Mouse (Mus musculus): ENCODE measurements around the gene Kcnn4. TPM values are rescaled to one million over a fixed set of nuclear protein-coding genes. Genes with fewer than 3 reads are reported as not detected.

Gene Kcnn4
- polyA plus RNA-seq, 1 experiment from 2014 or later, result 4.3 TPM

- H3K9ac ChIP-seq (ENCODE audit: low read depth, low read length), result 0 out of 2 replicates have a peak overlapping the region, but pooled peaks have one; percentile 3
- H3K9me3 ChIP-seq (ENCODE audit: control insufficient read depth, low read length), result no peaks in the 10 kb centered on the region
- ATAC-seq, result peak; percentile 75
- no peak overlapping the region for H3K27ac ChIP-seq (ENCODE audit: low read length)
- H3K4me2 ChIP-seq (ENCODE audit: low read depth, low read length), result no peak overlapping the region
- no peak overlapping the region for H3K4me3 ChIP-seq (ENCODE audit: low read length)
- H3K4me1 ChIP-seq (ENCODE audit: control insufficient read depth, insufficient read depth, low read length), result no peaks in the 10 kb centered on the region
- H3K27me3 ChIP-seq (replicated peaks; ENCODE audit: control insufficient read depth, insufficient read depth, low read length), result no peaks in the 10 kb centered on the region
- no peaks in the 10 kb centered on the region for H3K36me3 ChIP-seq (ENCODE audit: control insufficient read depth, insufficient read depth, low read length)
- 22% methylated on average over 10 of the region's 10 CpGs for WGBS
These were observed 5.2 kb upstream of the Kcnn4 start for GRCm38 (mm10) chr7:24364827-24365226.

- 72% methylated on average over 5 of the region's 5 CpGs for WGBS
- Histone ChIP-seq H3K36me3 (ENCODE audit: control insufficient read depth, insufficient read depth, low read length) (no peaks in the 10 kb centered on the region), H3K4me1 (ENCODE audit: control insufficient read depth, insufficient read depth, low read length) (peaks cover 5% of the 10 kb centered on the region), H3K27ac (ENCODE audit: low read length) (no peak overlapping the region), H3K4me3 (ENCODE audit: low read length) (no peak overlapping the region), H3K9ac (ENCODE audit: low read depth, low read length) (0 out of 2 replicates have a peak overlapping the region, but pooled peaks have one; percentile 3), H3K27me3 (replicated peaks; ENCODE audit: control insufficient read depth, insufficient read depth, low read length) (no peaks in the 10 kb centered on the region), H3K4me2 (ENCODE audit: low read depth, low read length) (no peak overlapping the region), H3K9me3 (ENCODE audit: control insufficient read depth, low read length) (no peaks in the 10 kb centered on the region)
- ATAC-seq, result peak; percentile 14; the same call in 1 of the 2 replicates
These were observed 4.6 kb upstream of the Kcnn4 start for GRCm38 (mm10) chr7:24365258-24366014.

GRCm38 (mm10) chr7:24366716-24367632 is 3.1 kb upstream of the Kcnn4 start:
- Histone ChIP-seq H3K4me1 (ENCODE audit: control insufficient read depth, insufficient read depth, low read length) (peaks cover 5% of the 10 kb centered on the region), H3K36me3 (ENCODE audit: control insufficient read depth, insufficient read depth, low read length) (no peaks in the 10 kb centered on the region), H3K27me3 (replicated peaks; ENCODE audit: control insufficient read depth, insufficient read depth, low read length) (no peaks in the 10 kb centered on the region), H3K9ac (ENCODE audit: low read depth, low read length) (no peak overlapping the region), H3K9me3 (ENCODE audit: control insufficient read depth, low read length) (no peaks in the 10 kb centered on the region), H3K27ac (ENCODE audit: low read length) (no peak overlapping the region), H3K4me2 (ENCODE audit: low read depth, low read length) (no peak overlapping the region), H3K4me3 (ENCODE audit: low read length) (no peak overlapping the region)
- 71% methylated on average over 15 of the region's 15 CpGs for WGBS
- no peak for ATAC-seq

GRCm38 (mm10) chr7:24368226-24368625 is 1.8 kb upstream of the Kcnn4 start:
- 63% methylated on average over 4 of the region's 4 CpGs for WGBS
- Histone ChIP-seq H3K4me3 (ENCODE audit: low read length) (no peak overlapping the region), H3K27me3 (replicated peaks; ENCODE audit: control insufficient read depth, insufficient read depth, low read length) (no peaks in the 10 kb centered on the region), H3K4me2 (ENCODE audit: low read depth, low read length) (no peak overlapping the region), H3K9ac (ENCODE audit: low read depth, low read length) (no peak overlapping the region), H3K27ac (ENCODE audit: low read length) (no peak overlapping the region), H3K4me1 (ENCODE audit: control insufficient read depth, insufficient read depth, low read length) (peaks cover 5% of the 10 kb centered on the region), H3K36me3 (ENCODE audit: control insufficient read depth, insufficient read depth, low read length) (no peaks in the 10 kb centered on the region), H3K9me3 (ENCODE audit: control insufficient read depth, low read length) (no peaks in the 10 kb centered on the region)
- ATAC-seq, result no peak

GRCm38 (mm10) chr7:24368946-24369345 is 1.1 kb upstream of the Kcnn4 start:
- 83% methylated on average over 7 of the region's 7 CpGs for WGBS
- Histone ChIP-seq H3K36me3 (ENCODE audit: control insufficient read depth, insufficient read depth, low read length) (no peaks in the 10 kb centered on the region), H3K4me3 (ENCODE audit: low read length) (no peak overlapping the region), H3K9me3 (ENCODE audit: control insufficient read depth, low read length) (no peaks in the 10 kb centered on the region), H3K27me3 (replicated peaks; ENCODE audit: control insufficient read depth, insufficient read depth, low read length) (no peaks in the 10 kb centered on the region), H3K27ac (ENCODE audit: low read length) (no peak overlapping the region), H3K4me1 (ENCODE audit: control insufficient read depth, insufficient read depth, low read length) (peaks cover 5% of the 10 kb centered on the region), H3K4me2 (ENCODE audit: low read depth, low read length) (no peak overlapping the region), H3K9ac (ENCODE audit: low read depth, low read length) (no peak overlapping the region)
- no peak for ATAC-seq

- WGBS, result 71% methylated on average over 7 of the region's 7 CpGs
- peak; percentile 68 for ATAC-seq
- no peaks in the 10 kb centered on the region for H3K9me3 ChIP-seq (ENCODE audit: control insufficient read depth, low read length)
- H3K4me2 ChIP-seq (ENCODE audit: low read depth, low read length), result no peak overlapping the region
- H3K27me3 ChIP-seq (replicated peaks; ENCODE audit: control insufficient read depth, insufficient read depth, low read length), result no peaks in the 10 kb centered on the region
- no peak overlapping the region for H3K27ac ChIP-seq (ENCODE audit: low read length)
- no peak overlapping the region for H3K9ac ChIP-seq (ENCODE audit: low read depth, low read length)
- no peak overlapping the region for H3K4me3 ChIP-seq (ENCODE audit: low read length)
- no peaks in the 10 kb centered on the region for H3K36me3 ChIP-seq (ENCODE audit: control insufficient read depth, insufficient read depth, low read length)
- peaks cover 5% of the 10 kb centered on the region for H3K4me1 ChIP-seq (ENCODE audit: control insufficient read depth, insufficient read depth, low read length)
These were observed 1.1 kb downstream of the Kcnn4 start for GRCm38 (mm10) chr7:24371012-24371808.

- Histone ChIP-seq H3K36me3 (ENCODE audit: control insufficient read depth, insufficient read depth, low read length) (no peaks in the 10 kb centered on the region), H3K4me3 (ENCODE audit: low read length) (no peak overlapping the region), H3K9ac (ENCODE audit: low read depth, low read length) (no peak overlapping the region), H3K9me3 (ENCODE audit: control insufficient read depth, low read length) (no peaks in the 10 kb centered on the region), H3K4me1 (ENCODE audit: control insufficient read depth, insufficient read depth, low read length) (peaks cover 6% of the 10 kb centered on the region), H3K27ac (ENCODE audit: low read length) (no peak overlapping the region), H3K4me2 (ENCODE audit: low read depth, low read length) (no peak overlapping the region), H3K27me3 (replicated peaks; ENCODE audit: control insufficient read depth, insufficient read depth, low read length) (no peaks in the 10 kb centered on the region)
- WGBS, result 61% methylated on average over 3 of the region's 3 CpGs
- ATAC-seq, result no peak
These were observed 1.7 kb downstream of the Kcnn4 start for GRCm38 (mm10) chr7:24371809-24372145.

GRCm38 (mm10) chr7:24372300-24372699 is 2.2 kb downstream of the Kcnn4 start:
- WGBS, result 73% methylated on average over 9 of the region's 11 CpGs
- Histone ChIP-seq H3K27me3 (replicated peaks; ENCODE audit: control insufficient read depth, insufficient read depth, low read length) (no peaks in the 10 kb centered on the region), H3K4me3 (ENCODE audit: low read length) (no peak overlapping the region), H3K4me1 (ENCODE audit: control insufficient read depth, insufficient read depth, low read length) (peaks cover 11% of the 10 kb centered on the region), H3K27ac (ENCODE audit: low read length) (no peak overlapping the region), H3K9me3 (ENCODE audit: control insufficient read depth, low read length) (no peaks in the 10 kb centered on the region), H3K9ac (ENCODE audit: low read depth, low read length) (no peak overlapping the region), H3K4me2 (ENCODE audit: low read depth, low read length) (no peak overlapping the region), H3K36me3 (ENCODE audit: control insufficient read depth, insufficient read depth, low read length) (no peaks in the 10 kb centered on the region)
- ATAC-seq, result peak; percentile 30; the same call in 1 of the 2 replicates

GRCm38 (mm10) chr7:24372786-24373185 is 2.7 kb downstream of the Kcnn4 start:
- no peaks in the 10 kb centered on the region for H3K36me3 ChIP-seq (ENCODE audit: control insufficient read depth, insufficient read depth, low read length)
- no peak overlapping the region for H3K4me2 ChIP-seq (ENCODE audit: low read depth, low read length)
- no peak for ATAC-seq
- no peaks in the 10 kb centered on the region for H3K27me3 ChIP-seq (replicated peaks; ENCODE audit: control insufficient read depth, insufficient read depth, low read length)
- no peak overlapping the region for H3K9ac ChIP-seq (ENCODE audit: low read depth, low read length)
- H3K27ac ChIP-seq (ENCODE audit: low read length), result no peak overlapping the region
- H3K4me3 ChIP-seq (ENCODE audit: low read length), result no peak overlapping the region
- H3K9me3 ChIP-seq (ENCODE audit: control insufficient read depth, low read length), result no peaks in the 10 kb centered on the region
- WGBS, result 58% methylated on average over 4 of the region's 4 CpGs
- peaks cover 13% of the 10 kb centered on the region for H3K4me1 ChIP-seq (ENCODE audit: control insufficient read depth, insufficient read depth, low read length)

Measured in intestine, embryonic 16.5 days (tissue).